Mouse (Mus musculus): ENCODE measurements around the gene Inpp4b.
"Not testable (repeated sequence)": the region's sequence is repeated elsewhere in the genome, so short reads cannot be mapped to it uniquely, and the experiment has no call there.

Gene Inpp4b

GRCm38 (mm10) chr8:81996239-81996638 is 653.9 kb downstream of the Inpp4b start:
- no peak for DNase-seq (ENCODE audit: low spot score)

GRCm38 (mm10) chr8:81996823-81997222 is 654.5 kb downstream of the Inpp4b start:
- DNase-seq (ENCODE audit: low spot score) = no peak

DNA sequence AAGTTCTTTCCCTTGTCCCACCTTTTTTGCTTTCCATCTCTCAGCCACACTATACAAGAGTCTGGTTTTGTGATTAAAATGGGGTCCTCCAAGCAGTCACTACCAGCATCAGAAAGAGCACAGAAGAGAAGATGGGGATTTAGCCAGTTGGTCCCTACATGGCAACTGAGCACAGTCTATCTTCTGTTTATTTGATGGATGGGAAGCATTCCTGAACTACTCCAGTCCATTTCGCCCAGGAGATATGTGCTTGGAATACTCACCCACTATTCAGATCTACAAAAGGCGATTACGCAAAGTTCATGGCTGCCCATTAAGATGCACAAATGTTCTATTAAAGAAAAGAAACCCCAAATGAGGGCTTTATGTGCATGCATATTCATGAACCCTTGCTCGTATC is 661.8 kb downstream of the Inpp4b start:
- no peak for DNase-seq (ENCODE audit: low spot score)

DNA sequence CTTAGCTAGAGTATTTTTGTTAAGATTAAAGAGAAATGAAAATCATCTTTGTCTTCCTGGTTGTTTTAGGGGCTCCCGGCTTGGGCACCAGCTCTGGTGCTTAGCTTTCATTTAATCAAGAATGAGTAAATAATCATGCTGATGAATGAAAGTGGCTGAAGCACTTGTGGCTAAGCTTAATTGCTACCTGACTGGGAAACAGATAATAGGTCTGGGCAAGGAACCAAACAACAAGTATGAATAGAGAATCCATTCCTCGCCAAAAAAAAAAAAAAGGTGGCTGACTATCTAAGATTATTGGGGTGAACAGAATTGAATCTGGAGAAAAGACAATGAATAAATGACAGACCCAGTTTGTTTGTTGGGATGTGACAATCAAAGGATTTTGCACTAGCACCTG is 663.1 kb downstream of the Inpp4b start:
- no peak for DNase-seq (ENCODE audit: low spot score)

GRCm38 (mm10) chr8:82017792-82018191 is 675.4 kb downstream of the Inpp4b start:
- no peak for DNase-seq (ENCODE audit: low spot score)

GRCm38 (mm10) chr8:82027401-82027800 is 685.0 kb downstream of the Inpp4b start:
- DNase-seq (ENCODE audit: low spot score) = peak; percentile 8

- peak; percentile 21 for DNase-seq (ENCODE audit: low spot score)
These were observed 686.5 kb downstream of the Inpp4b start for GRCm38 (mm10) chr8:82028896-82029295.

DNA sequence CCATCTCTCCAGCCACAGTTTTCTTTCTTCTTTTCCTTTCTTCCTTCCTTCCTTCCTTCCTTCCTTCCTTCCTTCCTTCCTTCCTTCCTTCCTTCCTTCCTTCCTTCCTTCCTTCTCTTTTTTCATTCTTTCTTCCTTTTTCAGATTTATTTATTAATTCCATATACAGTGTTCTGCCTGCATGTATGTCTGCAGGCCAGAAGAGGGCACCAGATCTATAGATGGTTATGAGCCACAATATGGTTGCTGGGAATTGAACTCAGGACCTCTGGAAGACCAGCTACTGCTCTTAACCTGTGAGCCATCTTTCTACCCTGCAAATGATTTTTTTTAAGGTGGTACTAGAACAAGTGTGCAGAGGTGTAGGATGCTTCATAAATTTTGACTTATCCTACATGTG is 689.7 kb downstream of the Inpp4b start:
- not testable (repeated sequence) for DNase-seq (ENCODE audit: low spot score)

- no peak for DNase-seq (ENCODE audit: low spot score)
These were observed 711.7 kb downstream of the Inpp4b start for GRCm38 (mm10) chr8:82054030-82054429.

DNA sequence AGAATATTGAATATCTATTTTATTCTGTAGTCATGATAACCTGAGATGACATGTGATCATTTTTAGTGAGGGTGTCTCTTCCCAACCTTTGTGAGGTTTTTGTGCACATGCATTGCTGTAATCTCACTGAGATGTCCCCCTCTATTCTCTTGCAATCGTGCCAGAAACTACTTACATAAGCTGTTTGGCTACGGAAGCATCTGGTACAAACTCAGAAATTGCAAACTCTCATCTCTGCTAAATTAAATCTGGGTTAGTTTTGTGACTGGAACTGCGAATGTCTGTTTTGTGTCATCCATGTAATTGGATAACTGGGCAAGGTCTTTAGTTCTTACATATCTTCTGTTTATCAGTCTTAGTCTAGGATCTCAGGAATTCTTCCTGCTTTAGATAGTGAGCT is 725.3 kb downstream of the Inpp4b start:
- no peak for DNase-seq (ENCODE audit: low spot score)

- DNase-seq (ENCODE audit: low spot score) = no peak
These were observed 736.9 kb downstream of the Inpp4b start for GRCm38 (mm10) chr8:82079267-82079666.

- DNase-seq (ENCODE audit: low spot score) = not testable (repeated sequence)
These were observed 744.3 kb downstream of the Inpp4b start for GRCm38 (mm10) chr8:82086631-82087030.

GRCm38 (mm10) chr8:82090901-82091300 is 748.5 kb downstream of the Inpp4b start:
- DNase-seq (ENCODE audit: low spot score) = no peak

GRCm38 (mm10) chr8:82093274-82093673 is 750.9 kb downstream of the Inpp4b start:
- DNase-seq (ENCODE audit: low spot score) = no peak

DNA sequence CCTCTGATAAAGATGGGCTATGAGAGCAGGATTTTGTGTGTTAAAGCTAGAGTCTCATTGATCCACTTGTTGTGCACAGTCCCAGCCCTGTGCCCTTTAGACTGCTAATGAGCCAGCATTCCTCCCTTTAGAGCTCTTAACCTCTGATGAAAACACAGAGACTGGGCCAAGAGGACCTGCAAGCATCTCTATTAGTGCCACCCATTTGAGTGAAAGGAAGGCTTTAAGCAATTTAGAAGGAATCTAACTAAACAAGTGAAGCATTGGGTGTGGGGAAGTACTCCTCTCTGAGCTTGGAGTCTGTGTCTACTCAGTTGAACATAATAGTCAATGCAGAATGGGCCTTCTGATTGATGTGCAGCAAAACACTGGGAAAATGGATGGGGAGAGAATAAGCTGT is 762.2 kb downstream of the Inpp4b start:
- DNase-seq (ENCODE audit: low spot score) = no peak

DNA sequence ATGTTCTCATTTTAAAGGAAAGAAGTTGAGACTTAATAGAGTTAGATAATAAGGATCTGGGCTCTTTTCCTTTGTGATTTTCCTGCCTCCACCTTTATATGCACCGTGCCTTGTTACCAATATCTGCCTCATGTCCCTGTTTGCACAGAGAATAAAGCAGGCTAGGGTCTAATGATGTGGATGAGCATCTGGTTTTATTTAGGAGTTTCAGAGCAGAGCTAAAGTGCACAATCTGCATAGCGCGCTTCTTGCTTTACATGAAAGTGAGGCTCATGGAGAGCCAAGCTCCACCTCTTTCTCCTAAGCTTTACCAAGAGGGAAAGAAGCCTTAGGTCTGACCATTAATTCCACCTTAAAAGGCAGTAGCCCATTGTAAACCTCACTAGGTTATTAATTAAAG is 763.8 kb downstream of the Inpp4b start:
- DNase-seq (ENCODE audit: low spot score) = peak; percentile 23

DNA sequence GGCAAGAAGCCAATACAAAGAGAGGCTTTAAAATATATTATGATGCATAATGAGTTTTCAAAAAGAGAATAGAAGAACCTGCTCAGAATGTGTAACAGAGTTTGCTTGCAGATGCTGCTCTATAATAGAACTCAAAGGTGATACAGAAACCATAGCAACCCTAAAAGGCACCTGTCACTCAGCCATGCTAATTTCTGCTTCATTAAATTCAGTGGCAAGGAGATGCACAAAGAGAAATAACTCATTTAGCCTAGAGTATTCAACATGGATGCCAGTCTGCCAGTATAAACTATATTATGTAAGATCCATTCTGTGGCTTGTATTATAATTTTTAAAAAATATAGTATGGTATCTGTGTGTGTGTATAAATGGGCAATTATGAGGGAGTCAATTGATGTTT is 807.9 kb downstream of the Inpp4b start:
- no peak for DNase-seq (ENCODE audit: low spot score)

GRCm38 (mm10) chr8:82157928-82158327 is 815.6 kb downstream of the Inpp4b start:
- DNase-seq (ENCODE audit: low spot score) = no peak
